Mouse (Mus musculus) G1E (cell line): ENCODE data around the gene Clpb. TPM values are rescaled to one million over a fixed set of nuclear protein-coding genes. Genes with fewer than 3 reads are reported as not detected.

Experiments
- ATAC-seq: 2 replicates; pipeline ENCODE4 v1.8.0; 2016; ENCODE audit warnings: mild to moderate bottlenecking; ENCODE audit not compliant: insufficient number of reproducible peaks, poor library complexity, low FRiP score, severe bottlenecking; ENCODE audit errors: extremely low read depth
- DNase-seq: peaks from one replicate; pipeline ENCODE4 v3.0.0; 2012; ENCODE audit warnings: low spot score
- H3K27me3 ChIP-seq: 2 replicates; pipeline ENCODE4 v1.6.1; 2012; ENCODE audit warnings: mild to moderate bottlenecking, low read length, inconsistent platforms; ENCODE audit not compliant: insufficient read depth
- H3K36me3 ChIP-seq: replicated peaks from 2 replicates; pipeline ENCODE3; 2012; ENCODE audit warnings: mild to moderate bottlenecking, inconsistent platforms
- H3K4me1 ChIP-seq: 2 replicates; pipeline ENCODE4 v1.6.1; 2012; ENCODE audit warnings: low read depth, low read length, inconsistent platforms, mixed read lengths; ENCODE audit not compliant: insufficient read depth
- H3K4me3 ChIP-seq: 2 replicates; pipeline ENCODE4 v1.5.1; 2012; ENCODE audit warnings: low read depth, mild to moderate bottlenecking, inconsistent platforms, low read length, moderate library complexity, mixed read lengths
- H3K9me3 ChIP-seq: replicated peaks from 2 replicates; pipeline ENCODE4 v1.6.1; 2012; ENCODE audit warnings: inconsistent platforms
- CTCF ChIP-seq: IDR thresholded peaks from 2 replicates; pipeline ENCODE4 v1.5.1; 2012; ENCODE audit warnings: low read depth, low read length, inconsistent platforms, mixed read lengths
- GATA1 ChIP-seq: IDR thresholded peaks from 2 replicates; pipeline ENCODE4 v1.6.1; 2012; ENCODE audit warnings: borderline replicate concordance, low read length, inconsistent platforms, mixed read lengths
- GATA2 ChIP-seq: IDR thresholded peaks from 2 replicates; pipeline ENCODE4 v1.6.1; 2012; ENCODE audit warnings: low read depth, low read length, inconsistent platforms, borderline replicate concordance
- POLR2AphosphoS5 ChIP-seq: IDR thresholded peaks from 2 replicates; pipeline ENCODE4 v1.6.1; 2012; ENCODE audit warnings: low read depth, low read length, inconsistent platforms; ENCODE audit not compliant: insufficient replicate concordance
- TAL1 ChIP-seq: conservative IDR thresholded peaks from 2 replicates; pipeline ENCODE4 v1.6.1; 2012; ENCODE audit warnings: low read depth, low read length, inconsistent platforms, mixed read lengths
- polyA plus RNA-seq: library from polyadenylated mRNA; stranded (reverse); fragments of >175 nt; gene quantifications from 2 replicates; pipeline ENCODE4 v1.2.3, GENCODE M21; 2012
- total RNA-seq, 2 experiments: library from RNA; stranded (forward) in 1 of 2; stranded (reverse) in 1 of 2; fragments of 200-1000 nt in 1 of 2; fragments of >200 nt in 1 of 2; fragmentation: Nextera tagmentation in 1 of 2; gene quantifications; 2 replicates each; pipeline ENCODE4 v1.2.3; 2014 to 2017

Gene Clpb
- total and polyA plus RNA-seq, 3 experiments = 17.5 to 23.1 (median 20.2) TPM

DNA sequence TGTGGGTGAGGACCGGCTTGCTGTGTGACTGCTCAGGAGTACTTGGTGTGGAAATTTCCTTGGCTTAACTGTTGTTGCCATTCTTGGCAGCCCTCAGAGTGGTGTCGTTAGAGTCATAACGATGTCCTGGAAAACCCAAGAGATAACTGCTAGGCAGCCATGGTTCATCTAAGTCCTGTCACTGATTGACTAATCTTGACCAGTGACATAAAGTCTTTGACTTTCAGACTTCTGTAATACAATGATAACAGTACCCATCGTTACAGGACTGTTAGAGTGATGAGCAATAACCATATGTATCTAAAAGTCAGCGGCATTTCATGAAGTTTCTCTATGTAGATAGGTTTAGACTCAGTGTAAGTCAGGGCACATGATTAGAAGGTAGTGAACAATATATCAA, 46.8 kb downstream of the Clpb start:
- Histone ChIP-seq H3K36me3 (peaks cover 49% of the 10 kb centered on the region), H3K4me3 (no peak overlapping the region)
- ATAC-seq = no peak

DNA sequence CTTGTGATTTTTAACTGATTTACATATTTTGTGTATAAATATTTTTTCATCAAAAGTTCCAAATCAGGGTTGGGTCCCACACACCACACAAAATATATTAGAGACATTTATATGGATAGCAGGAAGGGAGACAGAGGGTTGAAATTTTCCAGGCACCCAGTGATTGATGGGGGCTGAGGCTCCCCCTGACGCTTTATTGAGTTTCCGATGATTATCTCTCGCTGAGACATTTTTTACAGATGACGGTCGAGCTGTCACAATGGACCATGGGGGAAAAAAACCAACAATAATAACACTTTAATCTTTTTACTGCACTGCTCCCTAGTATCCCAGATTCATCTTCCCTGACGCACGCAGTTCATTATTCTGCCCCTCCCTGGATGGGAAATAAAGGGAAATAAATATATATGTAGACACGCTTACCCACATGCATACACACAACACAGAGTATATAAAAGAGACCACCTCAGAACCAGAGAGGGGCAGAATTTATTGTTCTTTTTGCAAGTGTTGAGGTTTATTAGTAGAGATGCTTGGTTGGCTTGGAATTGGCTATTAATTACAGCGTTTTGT, 50.5 kb downstream of the Clpb start:
- Histone ChIP-seq H3K4me1 (no peaks in the 10 kb centered on the region), H3K36me3 (peaks cover 45% of the 10 kb centered on the region), H3K27me3 (no peaks in the 10 kb centered on the region), H3K9me3 (no peaks in the 10 kb centered on the region), H3K4me3 (no peak overlapping the region)
- DNase-seq (no peak), ATAC-seq (no peak)
- TF ChIP-seq GATA1 (no peak), TAL1 (no peak), GATA2 (no peak), CTCF (no peak), POLR2AphosphoS5 (no peak)

More for the DNA sequence above, 46.8 kb downstream of the Clpb start:
- no peaks in the 10 kb centered on the region for H3K9me3 ChIP-seq
- TF ChIP-seq POLR2AphosphoS5 (no peak), TAL1 (no peak), CTCF (no peak), GATA1 (no peak), GATA2 (no peak)
- H3K4me1 ChIP-seq = no peaks in the 10 kb centered on the region
- DNase-seq = no peak
- no peaks in the 10 kb centered on the region for H3K27me3 ChIP-seq

DNA sequence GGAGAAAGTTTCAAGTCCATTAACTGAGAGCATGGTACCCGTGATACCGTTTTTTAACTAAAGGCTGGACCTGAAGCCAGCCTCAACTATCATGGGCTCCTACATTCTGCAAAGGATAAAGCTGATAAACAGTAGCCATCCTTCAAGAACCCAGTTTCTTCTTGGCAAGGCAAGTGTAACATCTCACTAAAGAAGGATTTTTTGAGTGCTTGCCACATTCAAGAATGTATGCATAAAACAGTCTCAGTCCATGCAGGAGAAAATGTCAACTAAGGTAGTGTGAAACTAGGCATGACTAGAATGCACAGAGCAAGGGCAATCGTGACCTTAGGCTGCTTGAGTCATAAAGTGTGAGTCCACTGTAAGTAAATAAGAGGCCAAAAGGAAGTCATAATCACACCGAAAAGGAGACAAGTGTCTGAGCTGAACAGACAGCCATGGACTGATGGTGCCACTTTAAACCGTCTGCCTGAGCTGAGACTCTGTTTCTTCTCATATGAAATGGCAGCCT, 51.7 kb downstream of the Clpb start:
- Histone ChIP-seq H3K36me3 (peaks cover 42% of the 10 kb centered on the region), H3K4me3 (no peak overlapping the region), H3K27me3 (no peaks in the 10 kb centered on the region), H3K4me1 (no peaks in the 10 kb centered on the region), H3K9me3 (no peaks in the 10 kb centered on the region)
- TF ChIP-seq TAL1 (no peak), GATA2 (no peak), GATA1 (no peak), POLR2AphosphoS5 (no peak), CTCF (no peak)
- ATAC-seq (no peak), DNase-seq (no peak)

DNA sequence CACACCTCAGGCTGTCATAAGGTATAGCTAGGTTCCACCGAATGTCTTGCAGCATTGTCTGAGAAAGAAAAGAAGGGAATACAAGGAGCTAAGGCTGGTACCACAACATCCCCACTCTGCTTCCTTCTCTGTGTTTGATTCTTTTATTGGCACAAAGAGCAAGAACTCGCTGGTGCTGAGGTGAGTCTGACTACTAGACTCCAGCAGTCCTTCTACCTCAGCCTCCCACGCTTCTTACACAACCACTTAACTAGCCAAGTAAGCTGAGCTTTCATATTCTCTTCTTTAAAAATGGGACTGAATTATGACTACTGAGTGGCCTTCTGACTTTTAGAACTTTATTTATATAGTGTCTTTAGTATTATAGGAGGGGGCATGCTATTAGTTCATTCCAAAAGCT, 56.9 kb downstream of the Clpb start:
- no peak for TF ChIP-seq TAL1
- no peak for TF ChIP-seq GATA1
- no peak for TF ChIP-seq POLR2AphosphoS5
- TF ChIP-seq CTCF = no peak
- TF ChIP-seq GATA2 = no peak
- Histone ChIP-seq H3K36me3 (peaks cover 48% of the 10 kb centered on the region), H3K4me3 (no peak overlapping the region), H3K9me3 (no peaks in the 10 kb centered on the region), H3K4me1 (no peaks in the 10 kb centered on the region), H3K27me3 (no peaks in the 10 kb centered on the region)
- ATAC-seq (no peak), DNase-seq (no peak)

DNA sequence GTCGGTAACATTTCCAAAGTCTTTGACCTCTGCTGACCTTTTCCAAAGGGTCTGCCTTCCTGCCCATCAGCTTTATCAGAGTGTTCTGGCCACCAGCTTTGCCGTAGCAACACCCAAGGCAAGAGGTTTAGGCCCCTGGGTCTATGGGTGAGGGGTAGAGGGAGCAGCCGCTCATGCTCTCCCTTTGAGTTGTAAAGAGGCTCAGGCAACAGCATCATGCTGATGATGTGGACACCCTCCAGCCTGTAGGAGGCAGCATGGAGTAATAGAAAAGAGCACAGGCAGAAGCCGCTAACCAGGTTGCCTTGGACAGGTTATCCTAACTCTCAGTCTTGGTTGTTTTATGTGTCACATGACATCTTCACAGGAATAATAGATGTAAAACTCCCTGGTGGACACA, 61.6 kb downstream of the Clpb start:
- Histone ChIP-seq H3K4me1 (no peaks in the 10 kb centered on the region), H3K9me3 (no peaks in the 10 kb centered on the region), H3K36me3 (peaks cover 56% of the 10 kb centered on the region), H3K4me3 (no peak overlapping the region), H3K27me3 (no peaks in the 10 kb centered on the region)
- DNase-seq (no peak), ATAC-seq (no peak)
- TF ChIP-seq GATA1 (no peak), POLR2AphosphoS5 (no peak), TAL1 (no peak), GATA2 (no peak), CTCF (no peak)

DNA sequence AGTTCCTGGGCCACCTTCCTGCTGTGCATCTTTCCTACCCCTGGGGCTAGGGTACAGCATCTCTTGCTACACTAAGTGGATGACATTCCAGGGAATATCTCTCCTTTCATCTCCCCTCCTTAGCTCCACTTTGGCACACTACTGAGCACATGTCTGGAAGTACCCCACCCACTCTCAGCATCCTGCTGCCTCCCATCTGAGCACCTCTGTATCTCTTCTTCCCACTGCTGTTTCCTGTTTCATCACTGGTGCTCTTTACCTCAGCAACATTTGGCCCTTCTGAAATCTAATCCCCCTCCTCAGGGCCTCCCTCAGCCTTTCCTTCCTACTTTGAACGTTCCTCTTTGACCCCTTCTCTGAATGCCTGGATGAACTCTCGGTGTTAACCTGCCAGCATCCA, 63.5 kb downstream of the Clpb start:
- Histone ChIP-seq H3K36me3 (peaks cover 58% of the 10 kb centered on the region), H3K4me1 (no peaks in the 10 kb centered on the region)

DNA sequence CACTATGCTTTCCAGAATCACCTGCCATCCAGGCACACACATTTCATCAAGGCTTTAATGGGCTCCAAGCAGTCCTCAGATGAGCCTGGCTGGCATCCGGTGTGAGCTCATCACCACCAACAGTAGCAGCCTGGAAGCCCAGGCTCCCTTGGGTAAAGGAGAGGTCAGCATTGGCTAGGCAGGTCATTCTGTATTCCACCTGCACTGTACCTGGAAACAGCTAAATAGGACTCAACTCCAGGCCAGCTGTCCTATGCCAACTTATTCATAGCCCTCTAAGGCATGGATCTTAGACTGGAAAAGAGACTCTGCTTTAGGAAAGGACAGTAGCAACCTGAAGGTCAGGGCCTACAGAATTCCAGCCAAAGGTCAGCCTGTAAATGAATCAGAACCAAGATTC, 68.7 kb downstream of the Clpb start:
- TF ChIP-seq POLR2AphosphoS5 (no peak), TAL1 (no peak), GATA1 (no peak), GATA2 (no peak), CTCF (no peak)
- ATAC-seq = no peak
- Histone ChIP-seq H3K4me3 (no peak overlapping the region), H3K36me3 (peaks cover 38% of the 10 kb centered on the region), H3K4me1 (no peaks in the 10 kb centered on the region), H3K9me3 (no peaks in the 10 kb centered on the region), H3K27me3 (no peaks in the 10 kb centered on the region)
- no peak for DNase-seq

More for the DNA sequence above, 63.5 kb downstream of the Clpb start:
- ATAC-seq = no peak
- H3K4me3 ChIP-seq = no peak overlapping the region
- no peaks in the 10 kb centered on the region for H3K27me3 ChIP-seq
- no peaks in the 10 kb centered on the region for H3K9me3 ChIP-seq
- DNase-seq = no peak
- TF ChIP-seq CTCF = no peak
- TF ChIP-seq GATA1 = no peak
- TF ChIP-seq GATA2 = no peak
- TF ChIP-seq POLR2AphosphoS5 = no peak
- TF ChIP-seq TAL1 = no peak
